Mouse (Mus musculus) gonadal fat pad, adult 2 months (tissue): ENCODE results near the gene Gzmm. TPM values are rescaled to one million over a fixed set of nuclear protein-coding genes. Genes with fewer than 3 reads are reported as not detected.

Experiments
- DNase-seq: peaks from one replicate; pipeline ENCODE4 v3.0.0-alpha.2; 2012; ENCODE audit warnings: low read depth
- polyA plus RNA-seq: library from polyadenylated mRNA; depleted of rRNA; stranded (reverse); fragments of >200 nt; gene quantifications from 2 replicates; pipeline ENCODE4 v1.2.3, GENCODE M21; 2012

Gene Gzmm
- polyA plus RNA-seq, 1 experiment, result 0.42 TPM

- DNase-seq, result no peak
These were observed 8.0 kb upstream of the Gzmm start for GRCm38 (mm10) chr10:79680606-79681495.

GRCm38 (mm10) chr10:79681591-79682245 lies 7.1 kb upstream of the Gzmm start, which contains the start of gene Cdc34:
TSS of gene Cdc34 (plus strand) at chr10:79682195.
- DNase-seq, result no peak

GRCm38 (mm10) chr10:79682551-79682915 lies 6.3 kb upstream of the Gzmm start:
- no peak for DNase-seq

- no peak for DNase-seq
These were observed 5.8 kb upstream of the Gzmm start for GRCm38 (mm10) chr10:79682916-79683582.

- DNase-seq, result no peak
These were observed 4.8 kb upstream of the Gzmm start for GRCm38 (mm10) chr10:79683726-79684640.

- no peak for DNase-seq
These were observed 3.8 kb upstream of the Gzmm start for GRCm38 (mm10) chr10:79684770-79685600.

- no peak for DNase-seq
These were observed 2.6 kb upstream of the Gzmm start for GRCm38 (mm10) chr10:79686219-79686618.

- no peak for DNase-seq
These were observed 2.1 kb upstream of the Gzmm start for GRCm38 (mm10) chr10:79686691-79687090.

GRCm38 (mm10) chr10:79687513-79687912 lies 1.3 kb upstream of the Gzmm start:
- DNase-seq, result no peak

- no peak for DNase-seq
These were observed 358 bp downstream of the Gzmm start for GRCm38 (mm10) chr10:79689178-79689577.

GRCm38 (mm10) chr10:79691986-79692548 lies 3.2 kb downstream of the Gzmm start:
- DNase-seq, result no peak

GRCm38 (mm10) chr10:79693580-79694378 lies 5.0 kb downstream of the Gzmm start:
- peak; percentile 82 for DNase-seq

GRCm38 (mm10) chr10:79694379-79694655 lies 5.5 kb downstream of the Gzmm start:
- no peak for DNase-seq

GRCm38 (mm10) chr10:79695231-79696128 lies 6.7 kb downstream of the Gzmm start:
- no peak for DNase-seq

GRCm38 (mm10) chr10:79696129-79696651 lies 7.4 kb downstream of the Gzmm start:
- no peak for DNase-seq

- no peak for DNase-seq
These were observed 9.1 kb downstream of the Gzmm start for GRCm38 (mm10) chr10:79697916-79698315.

- DNase-seq, result no peak
These were observed 9.6 kb downstream of the Gzmm start for GRCm38 (mm10) chr10:79698459-79698858.

- DNase-seq, result no peak
These were observed 11.9 kb downstream of the Gzmm start for GRCm38 (mm10) chr10:79700676-79701075.
